Comparison of ENCODE assay signal across 27 mouse cellular contexts in genomic region chr1:174239916-174240315, GRCm38 (mm10). TPM values are rescaled to one million over a fixed set of nuclear protein-coding genes. Genes with fewer than 3 reads are reported as not detected.
DNase-seq lines count a peak whose midpoint lies in the region; ATAC-seq lines count a peak whose summit lies in the region.
"Had no signal": no experiment of that assay in that cellular context is flagged by ENCODE, and none has a peak within 500 bp of the region (broad histone marks: within the 10 kb centered on the region; RNA-seq: fewer than 3 reads in every experiment).

No protein-coding gene starts in this region.

- peak overlapping the region; percentile 18; the same call in 1 of the 2 replicates for H3K4me2 ChIP-seq in heart, embryonic 12.5 days
- peak overlapping the region; percentile 20; the same call in 1 of the 2 replicates for H3K4me2 ChIP-seq in heart, embryonic 16.5 days (ENCODE audit: low read depth, low read length)
- H3K4me2 ChIP-seq: embryonic facial prominence, embryonic 13.5 days; hindbrain, embryonic 12.5 days had no signal

- peaks cover 5% of the 10 kb centered on the region; the same call in 1 of the 2 replicates for H3K4me1 ChIP-seq in heart, embryonic 12.5 days (replicated peaks)
- H3K4me1 ChIP-seq in heart, embryonic 16.5 days (ENCODE audit: control insufficient read depth, insufficient read depth, low read length), result peaks cover 3% of the 10 kb centered on the region; the same call in 1 of the 2 replicates
- H3K4me1 ChIP-seq: embryonic facial prominence, embryonic 13.5 days; hindbrain, embryonic 12.5 days had no signal

- H3K27me3 ChIP-seq in heart, embryonic 12.5 days (replicated peaks), result no peaks in the 10 kb centered on the region
- no peaks in the 10 kb centered on the region for H3K27me3 ChIP-seq in heart, embryonic 16.5 days (ENCODE audit: control insufficient read depth, insufficient read depth, low read length)
- H3K27me3 ChIP-seq: embryonic facial prominence, embryonic 13.5 days; hindbrain, embryonic 12.5 days had no signal

- WGBS in heart, embryonic 12.5 days, result 41% methylated on average over 4 of the region's 4 CpGs
- 35% methylated on average over 4 of the region's 4 CpGs for WGBS in heart, embryonic 16.5 days

- H3K9ac ChIP-seq in heart, embryonic 12.5 days, result no peak overlapping the region
- H3K9ac ChIP-seq in heart, embryonic 16.5 days (ENCODE audit: low read length), result no peak overlapping the region
- H3K9ac ChIP-seq: embryonic facial prominence, embryonic 13.5 days; hindbrain, embryonic 12.5 days had no signal

- DNase-seq in heart, adult 11 months, result peak; percentile 88
- DNase-seq in heart, postnatal 36 days, result no peak
- peak; percentile 17 to 21 for DNase-seq in heart, adult 9 months (ENCODE audit: low spot score in 2 of 2)
- no peak for DNase-seq in cerebellum, postnatal 25 days
- DNase-seq in lung, postnatal 14 days, result no peak
- no peak for DNase-seq in spleen, adult 12 weeks (ENCODE audit: low spot score)
- DNase-seq: adrenal gland, postnatal 10 days; cerebellum, adult 11 months; cerebellum, adult 8-10 months; cerebellum, postnatal 14 days; gastrocnemius, adult 2 months; gastrocnemius, postnatal 25 days; kidney, adult 8-10 months had no signal

- H3K9me3 ChIP-seq in heart, embryonic 12.5 days (replicated peaks), result no peaks in the 10 kb centered on the region
- no peaks in the 10 kb centered on the region for H3K9me3 ChIP-seq in heart, embryonic 16.5 days (replicated peaks; ENCODE audit: control insufficient read depth, low read length)
- H3K9me3 ChIP-seq: embryonic facial prominence, embryonic 13.5 days; hindbrain, embryonic 12.5 days had no signal

- peak; percentile 33; the same call in 1 of the 2 replicates for ATAC-seq in heart, embryonic 12.5 days (ENCODE audit: insufficient number of reproducible peaks, low FRiP score)
- peak; percentile 87 for ATAC-seq in heart, embryonic 16.5 days (replicated peaks; ENCODE audit: extremely low read depth, insufficient read depth, low FRiP score)
- ATAC-seq: forebrain, embryonic 14.5 days; hindbrain, embryonic 16.5 days; inflammation-experienced regulatory T-cells, adult 6 months; intestine, postnatal 0 days had no signal

- intact Hi-C loops in heart, postnatal 36 days (cut with DNase I), result no loop called here

- H3K36me3 ChIP-seq in heart, embryonic 12.5 days, result no peaks in the 10 kb centered on the region
- H3K36me3 ChIP-seq in heart, embryonic 16.5 days (ENCODE audit: control insufficient read depth, insufficient read depth), result peaks cover 4% of the 10 kb centered on the region; the same call in 1 of the 2 replicates
- H3K36me3 ChIP-seq: embryonic facial prominence, embryonic 13.5 days; hindbrain, embryonic 12.5 days had no signal

- no peak overlapping the region for H3K4me3 ChIP-seq in heart, embryonic 12.5 days
- no peak overlapping the region for H3K4me3 ChIP-seq in heart, embryonic 16.5 days (ENCODE audit: low read length)
- H3K4me3 ChIP-seq: embryonic facial prominence, embryonic 13.5 days; gastrocnemius, adult 2 months; hindbrain, embryonic 12.5 days had no signal

- peak overlapping the region; percentile 83 for H3K27ac ChIP-seq in heart, embryonic 12.5 days (ENCODE audit: poor library complexity, severe bottlenecking)
- H3K27ac ChIP-seq in heart, embryonic 16.5 days (ENCODE audit: low read length), result peak overlapping the region; percentile 71
- H3K27ac ChIP-seq: embryonic facial prominence, embryonic 13.5 days; gastrocnemius, adult 2 months; hindbrain, embryonic 12.5 days had no signal

RNA-seq across cellular contexts. Expression of gene Olfr419, which starts 11.9 kb away (rescaled TPM):
- not detected for total RNA-seq in heart, postnatal 36 days (2021)
- not detected in 2 replicates for polyA plus RNA-seq in heart, embryonic 12.5 days (2016; fragmentation: Nextera tagmentation; extraction: Ambion mirVana)
- not detected in 2 replicates for polyA plus RNA-seq in heart, embryonic 16.5 days (2015; fragmentation: Nextera tagmentation; extraction: Ambion mirVana)
- total RNA-seq: adrenal gland, postnatal 10 days; adrenal gland, postnatal 4 days; gastrocnemius, adult 2 months; gastrocnemius, postnatal 25 days; granulocyte monocyte progenitor cell, adult 5-6 weeks; MEL had no signal
- polyA plus RNA-seq: brain, embryonic 14.5 days; C2C12; cortical plate, adult 2 months; embryonic facial prominence, embryonic 13.5 days; forebrain, embryonic 14.5 days; hindbrain, embryonic 12.5 days; hindbrain, embryonic 16.5 days; inflammation-experienced regulatory T-cells, adult 6 months; intestine, postnatal 0 days had no signal

Comparison
In these comparisons a context has a peak if more than half of its experiments do, and no peak if none do; other contexts are left out.
1. DNase-seq: peak in heart, adult 11 months (single experiment) and heart, adult 9 months (2 of 2); none in heart, postnatal 36 days (0 of 2), cerebellum, postnatal 25 days (0 of 2), lung, postnatal 14 days (single experiment) and spleen, adult 12 weeks (single experiment).